Mouse (Mus musculus) hindbrain, embryonic 13.5 days (tissue): ENCODE data around the gene Mllt1. TPM values are rescaled to one million over a fixed set of nuclear protein-coding genes. Genes with fewer than 3 reads are reported as not detected.

Experiments
- ATAC-seq: fragments of 200-750 bp; cut with Nextera tagmentation; 2 replicates; pipeline ENCODE4 v1.8.0; 2017; ENCODE audit warnings: moderate TSS enrichment; ENCODE audit not compliant: low FRiP score
- H3K27ac ChIP-seq: fragments of 300-500 bp; sonication (generic); 2 replicates; pipeline ENCODE4 v1.5.1; 2015; ENCODE audit warnings: inconsistent platforms, mild to moderate bottlenecking, moderate library complexity
- H3K27me3 ChIP-seq: fragments of 300-500 bp; sonication (generic); 2 replicates; pipeline ENCODE4 v1.6.1; 2015; ENCODE audit warnings: mild to moderate bottlenecking, inconsistent platforms
- H3K36me3 ChIP-seq: fragments of 300-500 bp; sonication (generic); 2 replicates; pipeline ENCODE4 v1.6.1; 2015; ENCODE audit warnings: mild to moderate bottlenecking, inconsistent platforms
- H3K4me1 ChIP-seq: fragments of 300-500 bp; sonication (generic); replicated peaks from 2 replicates; pipeline ENCODE4 v1.6.1; 2015; ENCODE audit warnings: inconsistent platforms
- H3K4me2 ChIP-seq: fragments of 300-500 bp; sonication (generic); 2 replicates; pipeline ENCODE4 v1.6.1; 2015; ENCODE audit warnings: inconsistent platforms, mild to moderate bottlenecking, moderate library complexity
- H3K4me3 ChIP-seq: fragments of 300-500 bp; sonication (generic); 2 replicates; pipeline ENCODE4 v1.5.1; 2015; ENCODE audit warnings: mild to moderate bottlenecking, inconsistent platforms
- H3K9ac ChIP-seq: fragments of 300-500 bp; sonication (generic); 2 replicates; pipeline ENCODE4 v1.6.1; 2015; ENCODE audit warnings: mild to moderate bottlenecking, inconsistent platforms
- H3K9me3 ChIP-seq: fragments of 300-500 bp; sonication (generic); 2 replicates; pipeline ENCODE4 v1.6.1; 2016; ENCODE audit warnings: inconsistent platforms
- WGBS: fragments of 180-500 bp; shearing (Covaris S2); methylation state at CpG from one replicate; pipeline ENCODE4 v1.1.7; 2015; 5-methylcytosine and 5-hydroxymethylcytosine counted together
- polyA plus RNA-seq: library from polyadenylated mRNA; unstranded; fragments of >200 nt; fragmentation: Nextera tagmentation; extraction: Ambion mirVana; gene quantifications from 2 replicates; pipeline ENCODE4 v1.2.1, GENCODE M21; 2015

Mllt1 gene
- polyA plus RNA-seq, 1 experiment from 2014 or later: 77.5 TPM

- H3K9me3 ChIP-seq: no peaks in the 10 kb centered on the region
- H3K27ac ChIP-seq: no peak overlapping the region
- no peaks in the 10 kb centered on the region for H3K36me3 ChIP-seq
- H3K9ac ChIP-seq: no peak overlapping the region
- H3K4me2 ChIP-seq: no peak overlapping the region
- H3K4me1 ChIP-seq: no peaks in the 10 kb centered on the region
- no peaks in the 10 kb centered on the region for H3K27me3 ChIP-seq
- 86% methylated on average over 5 of the region's 5 CpGs for WGBS
- ATAC-seq: no peak
- no peak overlapping the region for H3K4me3 ChIP-seq
These were observed 27.6 kb upstream of the Mllt1 start for GRCm38 (mm10) chr17:56962642-56963405.

- no peak overlapping the region for H3K9ac ChIP-seq
- WGBS: 95% methylated on average over 4 of the region's 4 CpGs
- no peak overlapping the region for H3K27ac ChIP-seq
- H3K4me1 ChIP-seq: no peaks in the 10 kb centered on the region
- H3K9me3 ChIP-seq: no peaks in the 10 kb centered on the region
- ATAC-seq: no peak
- H3K27me3 ChIP-seq: no peaks in the 10 kb centered on the region
- no peaks in the 10 kb centered on the region for H3K36me3 ChIP-seq
- no peak overlapping the region for H3K4me2 ChIP-seq
- no peak overlapping the region for H3K4me3 ChIP-seq
These were observed 26.7 kb upstream of the Mllt1 start for GRCm38 (mm10) chr17:56961880-56962279.

- ATAC-seq: no peak
- 81% methylated on average over 4 of the region's 4 CpGs for WGBS
- H3K9ac ChIP-seq: no peak overlapping the region
- no peaks in the 10 kb centered on the region for H3K27me3 ChIP-seq
- H3K4me1 ChIP-seq: no peaks in the 10 kb centered on the region
- H3K36me3 ChIP-seq: no peaks in the 10 kb centered on the region
- H3K4me2 ChIP-seq: no peak overlapping the region
- no peak overlapping the region for H3K27ac ChIP-seq
- H3K4me3 ChIP-seq: no peak overlapping the region
- H3K9me3 ChIP-seq: no peaks in the 10 kb centered on the region
These were observed 23.5 kb upstream of the Mllt1 start for GRCm38 (mm10) chr17:56958667-56959066.

- Histone ChIP-seq H3K4me3 (no peak overlapping the region), H3K9ac (no peak overlapping the region), H3K27me3 (0 out of 2 replicates have a peak, but pooled peaks cover 1% of the 10 kb centered on the region), H3K4me2 (no peak overlapping the region), H3K4me1 (no peaks in the 10 kb centered on the region), H3K9me3 (no peaks in the 10 kb centered on the region), H3K36me3 (no peaks in the 10 kb centered on the region), H3K27ac (no peak overlapping the region)
- no peak for ATAC-seq
- 34% methylated on average over 11 of the region's 11 CpGs for WGBS
These were observed 22.7 kb upstream of the Mllt1 start for GRCm38 (mm10) chr17:56957763-56958429.

GRCm38 (mm10) chr17:56954871-56955270 lies 19.7 kb upstream of the Mllt1 start:
- no peaks in the 10 kb centered on the region for H3K4me1 ChIP-seq
- no peak for ATAC-seq
- WGBS: 87% methylated on average over 7 of the region's 7 CpGs
- no peak overlapping the region for H3K4me2 ChIP-seq
- no peak overlapping the region for H3K4me3 ChIP-seq
- H3K9me3 ChIP-seq: no peaks in the 10 kb centered on the region
- no peak overlapping the region for H3K9ac ChIP-seq
- no peak overlapping the region for H3K27ac ChIP-seq
- H3K36me3 ChIP-seq: no peaks in the 10 kb centered on the region
- 0 out of 2 replicates have a peak, but pooled peaks cover 3% of the 10 kb centered on the region for H3K27me3 ChIP-seq

- Histone ChIP-seq H3K27me3 (0 out of 2 replicates have a peak, but pooled peaks cover 3% of the 10 kb centered on the region), H3K4me2 (no peak overlapping the region), H3K36me3 (no peaks in the 10 kb centered on the region), H3K4me1 (no peaks in the 10 kb centered on the region), H3K27ac (no peak overlapping the region), H3K9ac (no peak overlapping the region), H3K9me3 (no peaks in the 10 kb centered on the region), H3K4me3 (no peak overlapping the region)
- no peak for ATAC-seq
- 88% methylated on average over 1 of the region's 1 CpGs for WGBS
These were observed 17.4 kb upstream of the Mllt1 start for GRCm38 (mm10) chr17:56952639-56953038.

- Histone ChIP-seq H3K4me2 (no peak overlapping the region), H3K27ac (no peak overlapping the region), H3K9ac (no peak overlapping the region), H3K4me1 (no peaks in the 10 kb centered on the region), H3K36me3 (no peaks in the 10 kb centered on the region), H3K9me3 (peaks cover 3% of the 10 kb centered on the region; the same call in 1 of the 2 replicates), H3K27me3 (0 out of 2 replicates have a peak, but pooled peaks cover 7% of the 10 kb centered on the region), H3K4me3 (no peak overlapping the region)
- WGBS: 14% methylated on average over 3 of the region's 3 CpGs
- ATAC-seq: no peak
These were observed 15.7 kb upstream of the Mllt1 start for GRCm38 (mm10) chr17:56950915-56951314.

GRCm38 (mm10) chr17:56938751-56939150 lies 3.5 kb upstream of the Mllt1 start:
- Histone ChIP-seq H3K4me2 (no peak overlapping the region), H3K4me3 (no peak overlapping the region), H3K4me1 (peaks cover 10% of the 10 kb centered on the region), H3K9ac (no peak overlapping the region), H3K9me3 (peaks cover 11% of the 10 kb centered on the region; the same call in 1 of the 2 replicates), H3K27me3 (peaks cover 18% of the 10 kb centered on the region; the same call in 1 of the 2 replicates), H3K36me3 (no peaks in the 10 kb centered on the region), H3K27ac (no peak overlapping the region)
- WGBS: 90% methylated on average over 4 of the region's 4 CpGs
- ATAC-seq: no peak

GRCm38 (mm10) chr17:56936731-56937130 lies 1.5 kb upstream of the Mllt1 start:
- no peak overlapping the region for H3K4me3 ChIP-seq
- no peak for ATAC-seq
- H3K27me3 ChIP-seq: peaks cover 14% of the 10 kb centered on the region; the same call in 1 of the 2 replicates
- no peaks in the 10 kb centered on the region for H3K36me3 ChIP-seq
- no peak overlapping the region for H3K9ac ChIP-seq
- peaks cover 3% of the 10 kb centered on the region; the same call in 1 of the 2 replicates for H3K9me3 ChIP-seq
- H3K27ac ChIP-seq: no peak overlapping the region
- no peak overlapping the region for H3K4me2 ChIP-seq
- H3K4me1 ChIP-seq: peaks cover 30% of the 10 kb centered on the region
- 93% methylated on average over 7 of the region's 7 CpGs for WGBS

GRCm38 (mm10) chr17:56934545-56935330 lies 477 bp downstream of the Mllt1 start:
- Histone ChIP-seq H3K9me3 (no peaks in the 10 kb centered on the region), H3K4me2 (peak overlapping the region; percentile 88), H3K36me3 (no peaks in the 10 kb centered on the region), H3K27me3 (peaks cover 14% of the 10 kb centered on the region; the same call in 1 of the 2 replicates), H3K9ac (peak overlapping the region; percentile 99), H3K27ac (peak overlapping the region; percentile 90), H3K4me3 (peak overlapping the region; percentile 94), H3K4me1 (peaks cover 44% of the 10 kb centered on the region)
- WGBS: 2% methylated on average over 45 of the region's 45 CpGs
- ATAC-seq: peak; percentile 64

- Histone ChIP-seq H3K4me1 (peaks cover 54% of the 10 kb centered on the region), H3K9ac (peak overlapping the region; percentile 99), H3K9me3 (no peaks in the 10 kb centered on the region), H3K27ac (no peak overlapping the region), H3K4me2 (peak overlapping the region; percentile 88), H3K36me3 (no peaks in the 10 kb centered on the region), H3K4me3 (peak overlapping the region; percentile 94), H3K27me3 (peaks cover 5% of the 10 kb centered on the region; the same call in 1 of the 2 replicates)
- WGBS: 91% methylated on average over 2 of the region's 2 CpGs
- ATAC-seq: no peak
These were observed 1.8 kb downstream of the Mllt1 start for GRCm38 (mm10) chr17:56933395-56933794.

- ATAC-seq: no peak
- H3K36me3 ChIP-seq: peaks cover 17% of the 10 kb centered on the region
- no peak overlapping the region for H3K9ac ChIP-seq
- H3K27ac ChIP-seq: no peak overlapping the region
- H3K4me3 ChIP-seq: no peak overlapping the region
- H3K4me1 ChIP-seq: peaks cover 68% of the 10 kb centered on the region
- H3K4me2 ChIP-seq: no peak overlapping the region
- WGBS: 86% methylated on average over 8 of the region's 8 CpGs
- H3K9me3 ChIP-seq: no peaks in the 10 kb centered on the region
- H3K27me3 ChIP-seq: no peaks in the 10 kb centered on the region
These were observed 5.2 kb downstream of the Mllt1 start for GRCm38 (mm10) chr17:56930026-56930425.
